Mouse (Mus musculus): Measurements from ENCODE around the gene Arl4c. TPM values are rescaled to one million over a fixed set of nuclear protein-coding genes. Genes with fewer than 3 reads are reported as not detected.

Arl4c gene
- polyA plus RNA-seq, 1 experiment from 2014 or later, result 12.1 TPM

DNA sequence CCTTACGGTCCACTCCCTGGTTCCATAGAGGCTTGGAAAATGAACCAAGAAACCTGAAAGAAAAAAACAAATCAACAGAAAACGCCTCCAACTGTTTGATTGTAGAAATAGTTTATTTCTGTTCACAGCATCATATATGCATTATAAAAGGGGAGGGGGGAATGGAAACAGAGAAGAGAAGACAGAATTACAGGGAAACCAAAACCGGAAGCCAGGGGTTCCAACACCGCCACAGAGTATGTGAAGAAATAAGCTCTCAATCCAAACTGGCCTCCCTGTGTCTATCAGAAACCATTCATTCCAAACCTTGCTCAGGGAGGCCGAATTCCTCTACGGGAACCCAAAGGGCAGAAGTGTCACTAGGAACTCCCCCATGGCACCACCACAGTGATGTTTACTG lies 3.9 kb downstream of the Arl4c start:
- ATAC-seq (ENCODE audit: low FRiP score), result no peak
- WGBS, result 85% methylated on average over 6 of the region's 6 CpGs
- peak overlapping the region; percentile 97 for H3K9ac ChIP-seq (ENCODE audit: low read length)

DNA sequence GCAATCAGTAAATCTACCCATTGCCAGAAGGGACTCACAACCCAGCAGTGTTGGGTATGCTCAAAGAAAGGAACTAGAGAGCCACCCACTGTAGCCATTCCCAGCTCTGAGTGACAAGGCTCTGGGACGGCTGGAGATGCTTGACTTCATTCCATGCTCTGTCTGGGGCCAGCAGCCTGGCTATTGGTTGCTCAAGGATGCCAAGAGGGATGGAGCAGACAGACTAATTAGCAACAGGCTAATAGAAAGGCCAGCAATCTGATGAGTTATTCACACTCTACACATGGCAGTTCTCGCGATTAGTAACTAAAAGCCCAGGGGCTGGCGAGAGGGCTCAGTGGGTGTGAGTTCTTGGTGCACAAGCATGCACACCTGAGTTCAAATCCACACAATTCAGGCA lies 5.6 kb downstream of the Arl4c start:
- Histone ChIP-seq H3K4me1 (ENCODE audit: control insufficient read depth, insufficient read depth, low read length) (peaks cover 10% of the 10 kb centered on the region), H3K36me3 (ENCODE audit: control insufficient read depth, insufficient read depth, low read length) (no peaks in the 10 kb centered on the region; the same call in none of the 2 replicates), H3K27ac (ENCODE audit: low read depth, low read length) (no peak overlapping the region), H3K9ac (ENCODE audit: low read length) (no peak overlapping the region), H3K4me3 (ENCODE audit: low read depth, low read length) (no peak overlapping the region), H3K27me3 (ENCODE audit: control insufficient read depth, insufficient read depth, low read length) (no peaks in the 10 kb centered on the region), H3K4me2 (no peak overlapping the region), H3K9me3 (ENCODE audit: control insufficient read depth, low read length) (no peaks in the 10 kb centered on the region)
- ATAC-seq (ENCODE audit: low FRiP score) (no peak), DNase-seq (ENCODE audit: low spot score, missing footprints) (no peak)
- 81% methylated on average over 4 of the region's 4 CpGs for WGBS

More for the DNA sequence above, 3.9 kb downstream of the Arl4c start:
- Histone ChIP-seq H3K27ac (ENCODE audit: low read depth, low read length) (no peak overlapping the region), H3K27me3 (ENCODE audit: control insufficient read depth, insufficient read depth, low read length) (no peaks in the 10 kb centered on the region; the same call in 1 of the 2 replicates), H3K4me3 (ENCODE audit: low read depth, low read length) (peak overlapping the region; percentile 92), H3K9me3 (ENCODE audit: control insufficient read depth, low read length) (no peaks in the 10 kb centered on the region), H3K4me1 (ENCODE audit: control insufficient read depth, insufficient read depth, low read length) (peaks cover 14% of the 10 kb centered on the region), H3K4me2 (peak overlapping the region; percentile 71), H3K36me3 (ENCODE audit: control insufficient read depth, insufficient read depth, low read length) (no peaks in the 10 kb centered on the region; the same call in none of the 2 replicates)
- DNase-seq (ENCODE audit: low spot score, missing footprints), result no peak

DNA sequence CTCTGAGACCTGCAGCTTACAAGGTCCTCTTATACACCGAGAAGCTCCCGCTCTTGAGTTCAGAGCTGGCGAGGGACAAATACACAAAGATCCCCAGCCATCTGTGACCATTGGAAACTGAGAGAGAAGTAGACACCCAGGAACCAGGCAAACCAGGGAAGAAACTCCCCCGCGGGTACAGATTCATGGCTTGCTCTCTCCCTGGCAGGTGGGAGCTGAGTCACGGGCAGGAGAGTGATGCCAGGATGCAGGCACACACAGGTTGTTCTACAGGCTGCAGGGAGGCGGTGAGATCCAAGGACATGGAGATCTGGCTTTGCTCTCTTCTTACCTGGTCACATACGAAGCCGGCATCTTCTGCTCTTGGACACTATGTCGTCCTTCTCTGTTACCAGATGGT lies 7.7 kb downstream of the Arl4c start:
- Histone ChIP-seq H3K4me2 (no peak overlapping the region), H3K4me1 (ENCODE audit: control insufficient read depth, insufficient read depth, low read length) (peaks cover 10% of the 10 kb centered on the region), H3K9ac (ENCODE audit: low read length) (no peak overlapping the region), H3K9me3 (ENCODE audit: control insufficient read depth, low read length) (no peaks in the 10 kb centered on the region), H3K36me3 (ENCODE audit: control insufficient read depth, insufficient read depth, low read length) (no peaks in the 10 kb centered on the region; the same call in none of the 2 replicates), H3K4me3 (ENCODE audit: low read depth, low read length) (no peak overlapping the region), H3K27ac (ENCODE audit: low read depth, low read length) (no peak overlapping the region), H3K27me3 (ENCODE audit: control insufficient read depth, insufficient read depth, low read length) (no peaks in the 10 kb centered on the region)
- 91% methylated on average over 10 of the region's 10 CpGs for WGBS
- DNase-seq (ENCODE audit: low spot score, missing footprints), result no peak
- ATAC-seq (ENCODE audit: low FRiP score), result no peak

DNA sequence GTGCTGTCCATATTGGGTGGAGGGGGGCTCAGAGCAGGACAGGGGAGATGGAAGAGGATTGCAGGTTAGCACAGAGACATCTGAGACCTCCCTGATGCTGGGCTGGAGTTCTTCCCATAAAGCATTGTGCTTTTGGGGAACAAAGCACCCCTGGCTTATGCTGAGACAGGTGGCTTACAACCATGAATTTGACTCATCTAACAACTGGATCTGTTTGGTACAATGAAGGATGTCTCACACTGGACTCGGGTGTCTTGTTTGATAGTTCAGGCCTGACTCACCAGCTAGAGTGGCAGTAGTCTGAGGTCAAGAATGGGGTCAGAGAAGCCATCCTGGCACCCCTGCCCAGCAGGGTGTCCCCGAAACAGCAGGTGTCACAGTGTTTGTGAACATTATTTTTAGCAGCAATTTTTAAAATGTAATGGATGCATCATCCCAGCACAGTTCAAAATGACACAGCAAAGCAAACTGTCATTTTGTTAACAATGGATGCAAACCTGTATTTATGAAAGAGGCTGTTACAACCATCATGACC lies 9.7 kb downstream of the Arl4c start:
- H3K9ac ChIP-seq (ENCODE audit: low read length), result no peak overlapping the region
- no peaks in the 10 kb centered on the region for H3K9me3 ChIP-seq (ENCODE audit: control insufficient read depth, low read length)
- no peaks in the 10 kb centered on the region for H3K27me3 ChIP-seq (ENCODE audit: control insufficient read depth, insufficient read depth, low read length)
- no peaks in the 10 kb centered on the region for H3K4me1 ChIP-seq (ENCODE audit: control insufficient read depth, insufficient read depth, low read length)
- ATAC-seq (ENCODE audit: low FRiP score), result no peak
- H3K4me3 ChIP-seq (ENCODE audit: low read depth, low read length), result no peak overlapping the region
- H3K36me3 ChIP-seq (ENCODE audit: control insufficient read depth, insufficient read depth, low read length), result no peaks in the 10 kb centered on the region; the same call in 1 of the 2 replicates
- H3K4me2 ChIP-seq, result no peak overlapping the region
- 79% methylated on average over 2 of the region's 2 CpGs for WGBS
- no peak overlapping the region for H3K27ac ChIP-seq (ENCODE audit: low read depth, low read length)
- DNase-seq (ENCODE audit: low spot score, missing footprints), result no peak

DNA sequence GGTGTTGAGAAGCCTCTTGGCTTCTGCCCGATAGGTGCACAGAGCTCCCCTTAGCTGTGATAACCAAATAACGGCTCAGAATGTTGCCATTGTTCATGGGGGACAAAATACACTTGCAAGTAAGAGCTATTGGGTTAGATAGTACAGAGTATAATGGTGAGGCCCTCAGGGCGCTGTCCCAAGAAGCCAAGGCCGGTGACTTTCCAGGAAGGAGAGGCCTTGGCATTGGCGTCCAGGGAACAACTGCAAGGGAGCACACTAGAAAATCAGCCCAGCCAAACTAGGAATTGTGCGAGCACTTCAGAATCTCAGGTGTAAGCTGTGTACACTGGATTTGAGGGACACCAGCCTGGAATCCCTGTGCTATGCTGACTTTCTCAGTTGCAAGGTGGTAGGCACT lies 11.4 kb downstream of the Arl4c start:
- Histone ChIP-seq H3K4me1 (ENCODE audit: control insufficient read depth, insufficient read depth, low read length) (no peaks in the 10 kb centered on the region), H3K27ac (ENCODE audit: low read depth, low read length) (no peak overlapping the region), H3K9ac (ENCODE audit: low read length) (no peak overlapping the region), H3K4me2 (no peak overlapping the region), H3K9me3 (ENCODE audit: control insufficient read depth, low read length) (no peaks in the 10 kb centered on the region), H3K27me3 (ENCODE audit: control insufficient read depth, insufficient read depth, low read length) (no peaks in the 10 kb centered on the region), H3K4me3 (ENCODE audit: low read depth, low read length) (no peak overlapping the region), H3K36me3 (ENCODE audit: control insufficient read depth, insufficient read depth, low read length) (no peaks in the 10 kb centered on the region)
- 93% methylated on average over 6 of the region's 6 CpGs for WGBS
- ATAC-seq (ENCODE audit: low FRiP score), result no peak
- no peak for DNase-seq (ENCODE audit: low spot score, missing footprints)

DNA sequence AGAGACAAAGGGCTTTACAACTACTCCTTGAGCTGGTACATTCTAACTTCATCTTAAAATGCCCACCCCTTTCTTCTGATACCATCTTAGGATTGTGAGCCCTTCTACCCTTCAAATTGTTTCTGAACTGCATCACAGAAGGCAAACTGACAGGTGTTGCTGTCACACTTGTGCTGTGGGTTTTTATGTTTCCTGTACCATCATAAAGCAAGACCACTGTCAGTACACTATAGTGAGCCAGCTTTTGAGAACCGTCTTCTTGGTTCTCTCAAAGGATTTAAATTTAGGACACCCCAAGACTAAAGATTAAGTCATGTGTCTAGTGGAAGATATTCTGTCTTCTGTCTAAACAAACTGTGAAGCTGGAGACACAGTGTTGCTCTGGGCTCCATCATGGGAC lies 17.3 kb downstream of the Arl4c start:
- Histone ChIP-seq H3K4me1 (ENCODE audit: control insufficient read depth, insufficient read depth, low read length) (no peaks in the 10 kb centered on the region), H3K4me3 (ENCODE audit: low read depth, low read length) (no peak overlapping the region), H3K9ac (ENCODE audit: low read length) (no peak overlapping the region), H3K4me2 (no peak overlapping the region), H3K27ac (ENCODE audit: low read depth, low read length) (no peak overlapping the region), H3K27me3 (ENCODE audit: control insufficient read depth, insufficient read depth, low read length) (no peaks in the 10 kb centered on the region; the same call in 1 of the 2 replicates), H3K36me3 (ENCODE audit: control insufficient read depth, insufficient read depth, low read length) (no peaks in the 10 kb centered on the region), H3K9me3 (ENCODE audit: control insufficient read depth, low read length) (no peaks in the 10 kb centered on the region)
- DNase-seq (ENCODE audit: low spot score, missing footprints) (no peak), ATAC-seq (ENCODE audit: low FRiP score) (no peak)
- 95% methylated on average over 1 of the region's 1 CpGs for WGBS

DNA sequence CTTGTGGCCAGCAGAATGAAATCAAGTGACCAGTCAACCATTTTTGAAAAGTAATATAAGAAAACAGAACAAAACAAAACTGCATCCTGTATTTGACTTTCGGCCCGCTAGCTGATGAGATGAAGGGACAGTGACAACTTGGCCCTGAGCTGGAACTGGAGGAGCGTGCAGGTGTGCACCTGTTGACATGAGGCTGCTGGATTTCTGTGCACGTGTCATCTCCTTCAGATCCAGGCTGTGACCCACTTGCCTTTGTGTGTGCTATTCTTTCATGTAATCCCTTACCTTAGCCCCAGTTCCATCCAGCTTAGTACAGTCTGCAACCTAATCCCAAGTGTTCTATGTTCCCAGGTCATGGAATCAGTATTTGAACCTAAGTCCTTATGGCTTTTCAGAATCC lies 20.4 kb downstream of the Arl4c start:
- Histone ChIP-seq H3K36me3 (ENCODE audit: control insufficient read depth, insufficient read depth, low read length) (no peaks in the 10 kb centered on the region), H3K4me2 (no peak overlapping the region), H3K27ac (ENCODE audit: low read depth, low read length) (no peak overlapping the region), H3K4me1 (ENCODE audit: control insufficient read depth, insufficient read depth, low read length) (no peaks in the 10 kb centered on the region), H3K4me3 (ENCODE audit: low read depth, low read length) (no peak overlapping the region), H3K27me3 (ENCODE audit: control insufficient read depth, insufficient read depth, low read length) (no peaks in the 10 kb centered on the region; the same call in 1 of the 2 replicates), H3K9me3 (ENCODE audit: control insufficient read depth, low read length) (no peaks in the 10 kb centered on the region), H3K9ac (ENCODE audit: low read length) (no peak overlapping the region)
- DNase-seq (ENCODE audit: low spot score, missing footprints) (no peak), ATAC-seq (ENCODE audit: low FRiP score) (no peak)
- 95% methylated on average over 4 of the region's 4 CpGs for WGBS

DNA sequence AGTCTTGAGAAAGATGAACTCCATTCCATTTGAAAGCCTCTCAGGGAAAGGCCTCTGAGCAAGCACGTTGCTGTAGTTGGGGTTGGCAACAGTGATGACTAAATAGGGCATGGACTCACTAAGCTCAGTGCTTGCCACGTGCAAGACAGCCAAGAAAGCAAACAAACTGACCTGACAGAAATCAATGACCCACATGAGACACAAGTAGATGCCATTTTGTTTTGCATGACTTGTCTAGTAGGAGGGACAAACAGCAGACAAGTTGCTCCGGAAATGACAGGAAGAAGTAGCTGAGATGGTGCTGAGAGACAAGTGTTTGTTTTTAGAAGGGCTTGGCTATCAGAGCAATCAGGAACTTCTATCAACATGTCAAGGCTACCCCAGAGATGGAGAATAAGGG lies 21.2 kb downstream of the Arl4c start:
- H3K9ac ChIP-seq (ENCODE audit: low read length), result no peak overlapping the region
- no peaks in the 10 kb centered on the region; the same call in 1 of the 2 replicates for H3K27me3 ChIP-seq (ENCODE audit: control insufficient read depth, insufficient read depth, low read length)
- no peaks in the 10 kb centered on the region for H3K9me3 ChIP-seq (ENCODE audit: control insufficient read depth, low read length)
- no peak overlapping the region for H3K4me3 ChIP-seq (ENCODE audit: low read depth, low read length)
- 72% methylated on average over 3 of the region's 3 CpGs for WGBS
- no peaks in the 10 kb centered on the region for H3K36me3 ChIP-seq (ENCODE audit: control insufficient read depth, insufficient read depth, low read length)
- H3K27ac ChIP-seq (ENCODE audit: low read depth, low read length), result no peak overlapping the region
- DNase-seq (ENCODE audit: low spot score, missing footprints) (no peak), ATAC-seq (ENCODE audit: low FRiP score) (no peak)
- H3K4me1 ChIP-seq (ENCODE audit: control insufficient read depth, insufficient read depth, low read length), result no peaks in the 10 kb centered on the region
- no peak overlapping the region for H3K4me2 ChIP-seq

DNA sequence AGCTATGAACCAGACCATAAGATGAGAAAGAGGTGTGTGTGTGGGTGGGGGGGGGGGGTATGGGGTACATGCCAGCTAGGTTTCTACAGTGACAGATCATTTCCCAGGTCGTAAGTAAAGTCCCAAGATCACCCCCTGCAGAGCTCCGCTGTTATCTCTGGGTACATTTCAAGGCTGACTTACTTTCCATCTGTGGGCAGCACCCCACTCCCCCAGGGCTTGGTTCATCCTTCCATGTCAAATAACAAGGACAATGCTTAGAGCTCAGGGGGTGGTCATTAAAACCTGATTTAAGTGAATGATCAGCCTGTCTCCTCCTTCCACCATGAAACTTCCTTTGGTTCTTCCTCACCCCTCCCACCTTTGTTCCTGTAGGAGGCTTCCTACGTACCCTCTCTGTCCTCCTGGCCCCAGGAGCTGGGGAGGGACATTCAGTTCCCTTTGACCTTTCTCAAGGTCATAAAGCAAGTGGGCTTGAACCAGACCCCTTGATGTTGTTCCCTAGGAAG lies 23.7 kb downstream of the Arl4c start:
- Histone ChIP-seq H3K4me2 (no peak overlapping the region), H3K9me3 (ENCODE audit: control insufficient read depth, low read length) (no peaks in the 10 kb centered on the region), H3K27me3 (ENCODE audit: control insufficient read depth, insufficient read depth, low read length) (no peaks in the 10 kb centered on the region), H3K36me3 (ENCODE audit: control insufficient read depth, insufficient read depth, low read length) (no peaks in the 10 kb centered on the region), H3K4me3 (ENCODE audit: low read depth, low read length) (no peak overlapping the region), H3K9ac (ENCODE audit: low read length) (no peak overlapping the region), H3K4me1 (ENCODE audit: control insufficient read depth, insufficient read depth, low read length) (no peaks in the 10 kb centered on the region), H3K27ac (ENCODE audit: low read depth, low read length) (no peak overlapping the region)
- 36% methylated on average over 3 of the region's 3 CpGs for WGBS
- DNase-seq (ENCODE audit: low spot score, missing footprints), result no peak
- ATAC-seq (ENCODE audit: low FRiP score), result no peak
